20 mouse cellular contexts compared by ENCODE assay signal in the genomic region with DNA sequence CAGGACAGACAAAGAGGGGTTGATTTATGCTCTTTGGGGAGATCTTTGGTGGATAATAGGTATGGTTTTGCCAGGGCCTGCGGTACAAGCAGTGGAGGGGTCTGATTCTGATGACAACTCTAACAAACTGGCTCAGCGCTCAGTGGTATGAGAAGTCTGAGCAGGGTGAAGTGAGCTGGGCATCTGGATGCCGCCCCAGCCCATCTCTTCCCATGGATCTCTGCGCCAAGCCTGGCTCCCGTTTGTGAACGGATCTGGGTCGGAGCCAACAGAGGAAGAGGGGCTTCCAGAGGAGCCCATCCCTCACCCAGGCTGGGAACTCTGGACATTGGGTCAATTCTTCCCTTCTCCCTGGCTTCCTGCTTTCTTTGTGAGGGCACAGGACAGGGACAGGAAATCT. TPM values are rescaled to one million over a fixed set of nuclear protein-coding genes. Genes with fewer than 3 reads are reported as not detected.
DNase-seq lines count a peak whose midpoint lies in the region; ATAC-seq and TF ChIP-seq lines count a peak whose summit lies in the region.
"Had no signal": no experiment of that assay in that cellular context is flagged by ENCODE, and none has a peak within 500 bp of the region (broad histone marks: within the 10 kb centered on the region; RNA-seq: fewer than 3 reads in every experiment).

No protein-coding gene starts in this region.

- no peak overlapping the region for H3K9ac ChIP-seq in hindbrain, embryonic 11.5 days (ENCODE audit: low read depth, low read length)
- H3K9ac ChIP-seq in midbrain, postnatal 0 days (replicated peaks; ENCODE audit: low read length, poor library complexity, severe bottlenecking) = no peak overlapping the region
- H3K9ac ChIP-seq in midbrain, embryonic 13.5 days (replicated peaks) = no peak overlapping the region
- H3K9ac ChIP-seq: embryonic facial prominence, embryonic 13.5 days; forebrain, embryonic 12.5 days; intestine, embryonic 15.5 days; limb, embryonic 15.5 days; liver, embryonic 14.5 days had no signal

- H3K27ac ChIP-seq in hindbrain, embryonic 10.5 days = peak overlapping the region; percentile 16; the same call in 1 of the 2 replicates
- no peak overlapping the region for H3K27ac ChIP-seq in hindbrain, embryonic 11.5 days (ENCODE audit: low read depth, low read length)
- no peak overlapping the region for H3K27ac ChIP-seq in midbrain, postnatal 0 days (ENCODE audit: low read depth, low read length)
- no peak overlapping the region for H3K27ac ChIP-seq in midbrain, embryonic 13.5 days
- H3K27ac ChIP-seq: forebrain, embryonic 12.5 days; intestine, embryonic 15.5 days; liver, embryonic 14.5 days had no signal

- H3K4me2 ChIP-seq in hindbrain, embryonic 11.5 days (replicated peaks; ENCODE audit: low read depth, low read length) = no peak overlapping the region
- no peak overlapping the region for H3K4me2 ChIP-seq in midbrain, postnatal 0 days (ENCODE audit: low read depth, low read length, poor library complexity, severe bottlenecking)
- H3K4me2 ChIP-seq in midbrain, embryonic 13.5 days (replicated peaks) = no peak overlapping the region
- H3K4me2 ChIP-seq: embryonic facial prominence, embryonic 13.5 days; forebrain, embryonic 12.5 days; intestine, embryonic 15.5 days; limb, embryonic 15.5 days had no signal

- intact Hi-C loops in left cerebral cortex, postnatal 4 days (cut with DNase I) = no loop called here
- intact Hi-C loops in left cerebral cortex, postnatal 25 days (cut with DNase I) = no loop called here

- 90% methylated on average over 7 of the region's 7 CpGs for WGBS in hindbrain, embryonic 10.5 days
- WGBS in hindbrain, embryonic 11.5 days = 89% methylated on average over 7 of the region's 7 CpGs
- WGBS in midbrain, postnatal 0 days = 81% methylated on average over 7 of the region's 7 CpGs
- WGBS in midbrain, embryonic 13.5 days = 92% methylated on average over 7 of the region's 7 CpGs

- H3K27me3 ChIP-seq in hindbrain, embryonic 10.5 days (ENCODE audit: insufficient read depth, poor library complexity, severe bottlenecking) = peaks cover 4% of the 10 kb centered on the region; the same call in 1 of the 2 replicates
- H3K27me3 ChIP-seq in hindbrain, embryonic 11.5 days (ENCODE audit: control insufficient read depth, insufficient read depth, low read length) = no peaks in the 10 kb centered on the region
- H3K27me3 ChIP-seq in midbrain, postnatal 0 days (ENCODE audit: insufficient read depth, low read length) = no peaks in the 10 kb centered on the region
- peaks cover 6% of the 10 kb centered on the region; the same call in 1 of the 2 replicates for H3K27me3 ChIP-seq in midbrain, embryonic 13.5 days
- H3K27me3 ChIP-seq: embryonic facial prominence, embryonic 13.5 days; forebrain, embryonic 12.5 days; intestine, embryonic 15.5 days; limb, embryonic 15.5 days had no signal

- peak; percentile 34 for DNase-seq in cerebellum, adult 9-10 months
- DNase-seq in cerebellum, adult 11-12 months = no peak
- DNase-seq in hindbrain, embryonic 10.5 days (ENCODE audit: low spot score) = no peak
- no peak for DNase-seq in hindbrain, embryonic 11.5 days (ENCODE audit: low spot score)
- DNase-seq in left cerebral cortex, postnatal 4 days = peak; percentile 50
- DNase-seq in left cerebral cortex, postnatal 25 days (ENCODE audit: low spot score in 2 of 2) = no peak
- DNase-seq in midbrain, postnatal 0 days (ENCODE audit: low spot score) = peak; percentile 36
- DNase-seq: embryo, embryonic 11 days; gastrocnemius, adult 2 months; heart, postnatal 4 days; kidney, adult 8-10 months; kidney, postnatal 25 days had no signal

- H3K9me3 ChIP-seq in hindbrain, embryonic 10.5 days = no peaks in the 10 kb centered on the region
- H3K9me3 ChIP-seq in hindbrain, embryonic 11.5 days (ENCODE audit: control insufficient read depth, low read length) = no peaks in the 10 kb centered on the region
- H3K9me3 ChIP-seq in midbrain, postnatal 0 days (ENCODE audit: low read length) = no peaks in the 10 kb centered on the region
- no peaks in the 10 kb centered on the region for H3K9me3 ChIP-seq in midbrain, embryonic 13.5 days
- H3K9me3 ChIP-seq: embryonic facial prominence, embryonic 13.5 days; forebrain, embryonic 12.5 days; intestine, embryonic 15.5 days; limb, embryonic 15.5 days had no signal

- peaks cover 29% of the 10 kb centered on the region for H3K4me1 ChIP-seq in hindbrain, embryonic 10.5 days (replicated peaks)
- no peaks in the 10 kb centered on the region for H3K4me1 ChIP-seq in hindbrain, embryonic 11.5 days (replicated peaks; ENCODE audit: control insufficient read depth, insufficient read depth, low read length)
- H3K4me1 ChIP-seq in midbrain, postnatal 0 days (ENCODE audit: insufficient read depth, low read length) = no peaks in the 10 kb centered on the region
- no peaks in the 10 kb centered on the region for H3K4me1 ChIP-seq in midbrain, embryonic 13.5 days (replicated peaks)

- H3K4me3 ChIP-seq in hindbrain, embryonic 10.5 days = no peak overlapping the region
- H3K4me3 ChIP-seq in hindbrain, embryonic 11.5 days (ENCODE audit: low read depth, low read length) = no peak overlapping the region
- H3K4me3 ChIP-seq in midbrain, postnatal 0 days (ENCODE audit: low read depth, low read length) = no peak overlapping the region
- no peak overlapping the region for H3K4me3 ChIP-seq in midbrain, embryonic 13.5 days (replicated peaks)
- H3K4me3 ChIP-seq: embryonic facial prominence, embryonic 13.5 days; erythroblast, embryonic 14.5 days; forebrain, embryonic 12.5 days; intestine, embryonic 15.5 days; limb, embryonic 15.5 days had no signal

- TF ChIP-seq CTCF in midbrain, postnatal 0 days (IDR thresholded peaks at IDR 0.05) = no peak

- H3K36me3 ChIP-seq in hindbrain, embryonic 10.5 days = no peaks in the 10 kb centered on the region
- H3K36me3 ChIP-seq in hindbrain, embryonic 11.5 days (ENCODE audit: control insufficient read depth, insufficient read depth, low read length) = no peaks in the 10 kb centered on the region
- H3K36me3 ChIP-seq in midbrain, postnatal 0 days (ENCODE audit: insufficient read depth, low read length) = no peaks in the 10 kb centered on the region
- H3K36me3 ChIP-seq in midbrain, embryonic 13.5 days = no peaks in the 10 kb centered on the region
- H3K36me3 ChIP-seq: embryonic facial prominence, embryonic 13.5 days; forebrain, embryonic 12.5 days; intestine, embryonic 15.5 days; limb, embryonic 15.5 days had no signal

- ATAC-seq in hindbrain, embryonic 11.5 days (ENCODE audit: low FRiP score) = no peak
- no peak; the same call in 1 of the 2 replicates for ATAC-seq in midbrain, postnatal 0 days (ENCODE audit: low FRiP score)
- ATAC-seq in midbrain, embryonic 13.5 days = no peak
- ATAC-seq: CD4-positive, CD25-positive, alpha-beta regulatory T cell, adult 4 months; intestine, embryonic 15.5 days had no signal

RNA-seq across cellular contexts. Expression of gene Smad5, which starts 19.5 kb away (rescaled TPM):
- 31.4 and 34.4 TPM in 2 replicates for polyA plus RNA-seq in hindbrain, embryonic 10.5 days (2016; fragmentation: Nextera tagmentation; extraction: Ambion mirVana)
- 47.8 and 50.9 TPM in 2 replicates for polyA plus RNA-seq in hindbrain, embryonic 11.5 days (2014; fragmentation: Nextera tagmentation; extraction: Ambion mirVana)
- 10 to 100 TPM; 36.0 to 41.9 TPM for total RNA-seq in left cerebral cortex, postnatal 4 days (2021)
- total RNA-seq in left cerebral cortex, postnatal 25 days (2021) = 10 to 100 TPM; 20.2 to 20.3 TPM
- total RNA-seq in midbrain, postnatal 0 days (2014; rRNA removed) = 37.4 and 40.6 TPM in 2 replicates
- polyA plus RNA-seq in midbrain, postnatal 0 days (2015; fragmentation: Nextera tagmentation; extraction: Ambion mirVana) = 10.7 and 14.8 TPM in 2 replicates
- 24.8 and 26.5 TPM in 2 replicates for polyA plus RNA-seq in midbrain, embryonic 13.5 days (2015; fragmentation: Nextera tagmentation; extraction: Ambion mirVana)

Comparison
In these comparisons a context has a peak if more than half of its experiments do, and no peak if none do; other contexts are left out.
1. DNase-seq: peak in cerebellum, adult 9-10 months (single experiment), left cerebral cortex, postnatal 4 days (single experiment) and midbrain, postnatal 0 days (single experiment); none in cerebellum, adult 11-12 months (single experiment), hindbrain, embryonic 10.5 days (single experiment), hindbrain, embryonic 11.5 days (single experiment) and left cerebral cortex, postnatal 25 days (0 of 2).